Mouse (Mus musculus): ENCODE results near the gene Rfx1.

GRCm38 (mm10) chr8:84106216-84107040 is 39.8 kb downstream of the Rfx1 start:
- TF ChIP-seq CTCF (IDR thresholded peaks at IDR 0.05; ENCODE audit: extremely low read depth, insufficient read depth, insufficient read length, insufficient replicate concordance): no peak
- no peak for TF ChIP-seq POLR2A (IDR thresholded peaks at IDR 0.05; ENCODE audit: low read depth, low read length)
